Mouse (Mus musculus): ENCODE results near the gene Nfib. TPM values are rescaled to one million over a fixed set of nuclear protein-coding genes. Genes with fewer than 3 reads are reported as not detected.

Gene Nfib
- polyA plus RNA-seq, 1 experiment = 69.3 TPM

- DNase-seq (ENCODE audit: low read depth) = no peak
- no peak for TF ChIP-seq POLR2A (IDR thresholded peaks at IDR 0.05; ENCODE audit: borderline replicate concordance, extremely low read depth, insufficient read depth, insufficient read length, poor library complexity, severe bottlenecking)
- no peak for TF ChIP-seq CTCF (IDR thresholded peaks at IDR 0.05; ENCODE audit: borderline replicate concordance, extremely low read depth, insufficient read depth, insufficient read length)
These were observed 384.5 kb downstream of the Nfib start for GRCm38 (mm10) chr4:82321008-82321407.

DNA sequence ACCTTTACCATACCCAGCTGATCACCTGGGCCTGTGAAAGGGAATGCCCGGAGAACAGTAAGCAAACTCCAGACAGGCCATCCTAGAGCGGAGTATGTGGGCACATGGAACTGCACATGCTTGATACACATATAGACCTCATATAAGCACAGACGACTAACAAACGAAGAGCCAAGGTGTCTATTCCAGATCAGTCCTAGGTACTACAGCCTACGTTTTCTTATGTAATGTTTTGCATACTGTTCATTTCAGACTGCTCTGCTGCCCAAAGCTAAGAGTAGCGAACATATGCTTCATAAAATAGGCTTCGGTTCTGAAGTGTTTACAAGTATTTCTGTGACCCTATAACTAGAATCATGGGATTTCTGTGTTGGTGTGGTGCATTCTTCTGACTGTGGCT lies 386.2 kb downstream of the Nfib start:
- DNase-seq (ENCODE audit: low read depth) = no peak
- no peak for TF ChIP-seq POLR2A (IDR thresholded peaks at IDR 0.05; ENCODE audit: borderline replicate concordance, extremely low read depth, insufficient read depth, insufficient read length, poor library complexity, severe bottlenecking)
- TF ChIP-seq CTCF (IDR thresholded peaks at IDR 0.05; ENCODE audit: borderline replicate concordance, extremely low read depth, insufficient read depth, insufficient read length) = no peak

DNA sequence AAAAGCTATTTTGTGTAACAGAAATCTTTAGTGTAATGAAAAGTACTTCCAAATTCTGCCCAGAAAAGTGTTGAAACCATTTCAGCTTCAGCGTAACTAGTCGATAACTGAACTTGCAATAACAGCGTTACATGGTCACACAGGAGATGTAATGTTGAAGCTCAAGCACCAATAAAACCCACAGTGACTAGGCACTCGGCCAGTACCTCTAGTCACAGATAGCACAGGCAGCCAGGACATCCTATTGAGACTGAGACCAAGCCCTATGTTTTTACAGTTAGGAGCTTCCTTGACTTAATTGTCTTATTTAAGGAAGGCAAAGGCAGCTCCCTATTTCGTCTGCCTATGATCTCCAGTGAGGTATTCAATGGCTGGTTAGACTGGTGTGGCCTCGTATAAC lies 389.4 kb downstream of the Nfib start:
- TF ChIP-seq CTCF (IDR thresholded peaks at IDR 0.05; ENCODE audit: borderline replicate concordance, extremely low read depth, insufficient read depth, insufficient read length) (no peak), POLR2A (IDR thresholded peaks at IDR 0.05; ENCODE audit: borderline replicate concordance, extremely low read depth, insufficient read depth, insufficient read length, poor library complexity, severe bottlenecking) (no peak)

GRCm38 (mm10) chr4:82315710-82316109 lies 389.8 kb downstream of the Nfib start:
- TF ChIP-seq POLR2A (IDR thresholded peaks at IDR 0.05; ENCODE audit: borderline replicate concordance, extremely low read depth, insufficient read depth, insufficient read length, poor library complexity, severe bottlenecking) = no peak
- no peak for TF ChIP-seq CTCF (IDR thresholded peaks at IDR 0.05; ENCODE audit: borderline replicate concordance, extremely low read depth, insufficient read depth, insufficient read length)

More for the DNA sequence above, 389.4 kb downstream of the Nfib start:
- DNase-seq (ENCODE audit: low read depth) = no peak

GRCm38 (mm10) chr4:82310924-82311734 lies 394.4 kb downstream of the Nfib start:
- no peak for DNase-seq (ENCODE audit: low read depth)
- TF ChIP-seq CTCF (IDR thresholded peaks at IDR 0.05; ENCODE audit: borderline replicate concordance, extremely low read depth, insufficient read depth, insufficient read length) = no peak
- no peak for TF ChIP-seq POLR2A (IDR thresholded peaks at IDR 0.05; ENCODE audit: borderline replicate concordance, extremely low read depth, insufficient read depth, insufficient read length, poor library complexity, severe bottlenecking)

More at GRCm38 (mm10) chr4:82315710-82316109, 389.8 kb downstream of the Nfib start:
- DNase-seq (ENCODE audit: low read depth) = no peak

- no peak for TF ChIP-seq CTCF (IDR thresholded peaks at IDR 0.05; ENCODE audit: borderline replicate concordance, extremely low read depth, insufficient read depth, insufficient read length)
- TF ChIP-seq POLR2A (IDR thresholded peaks at IDR 0.05; ENCODE audit: borderline replicate concordance, extremely low read depth, insufficient read depth, insufficient read length, poor library complexity, severe bottlenecking) = no peak
- DNase-seq (ENCODE audit: low read depth) = no peak
These were observed 399.5 kb downstream of the Nfib start for GRCm38 (mm10) chr4:82306045-82306444.

GRCm38 (mm10) chr4:82304148-82304871 lies 401.2 kb downstream of the Nfib start:
- DNase-seq (ENCODE audit: low read depth) = peak; percentile 95
- no peak for TF ChIP-seq CTCF (IDR thresholded peaks at IDR 0.05; ENCODE audit: borderline replicate concordance, extremely low read depth, insufficient read depth, insufficient read length)
- TF ChIP-seq POLR2A (IDR thresholded peaks at IDR 0.05; ENCODE audit: borderline replicate concordance, extremely low read depth, insufficient read depth, insufficient read length, poor library complexity, severe bottlenecking) = no peak

- no peak for TF ChIP-seq POLR2A (IDR thresholded peaks at IDR 0.05; ENCODE audit: borderline replicate concordance, extremely low read depth, insufficient read depth, insufficient read length, poor library complexity, severe bottlenecking)
- no peak for TF ChIP-seq CTCF (IDR thresholded peaks at IDR 0.05; ENCODE audit: borderline replicate concordance, extremely low read depth, insufficient read depth, insufficient read length)
- DNase-seq (ENCODE audit: low read depth) = peak; percentile 66
These were observed 402.1 kb downstream of the Nfib start for GRCm38 (mm10) chr4:82303362-82303900.

GRCm38 (mm10) chr4:82302901-82303300 lies 402.6 kb downstream of the Nfib start:
- no peak for TF ChIP-seq CTCF (IDR thresholded peaks at IDR 0.05; ENCODE audit: borderline replicate concordance, extremely low read depth, insufficient read depth, insufficient read length)
- no peak for TF ChIP-seq POLR2A (IDR thresholded peaks at IDR 0.05; ENCODE audit: borderline replicate concordance, extremely low read depth, insufficient read depth, insufficient read length, poor library complexity, severe bottlenecking)

DNA sequence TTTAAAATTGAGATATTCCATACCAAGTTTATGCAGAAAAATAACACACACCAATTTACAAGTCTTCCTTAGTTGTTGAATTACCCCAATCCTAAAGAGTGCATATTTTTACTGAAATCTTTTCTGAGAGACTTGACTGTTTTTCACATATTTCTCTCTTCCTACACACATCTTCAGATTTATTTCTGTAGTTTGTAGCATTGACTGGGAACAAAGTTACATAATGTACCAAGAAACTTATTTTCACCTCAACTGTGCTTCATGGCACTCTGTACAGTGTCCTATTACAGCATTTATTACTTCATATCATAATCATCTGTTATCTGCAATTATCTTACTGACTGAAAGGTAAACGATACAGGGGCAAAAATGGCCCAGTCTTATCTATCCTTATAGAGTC lies 406.9 kb downstream of the Nfib start:
- DNase-seq (ENCODE audit: low read depth) = no peak
- no peak for TF ChIP-seq CTCF (IDR thresholded peaks at IDR 0.05; ENCODE audit: borderline replicate concordance, extremely low read depth, insufficient read depth, insufficient read length)
- no peak for TF ChIP-seq POLR2A (IDR thresholded peaks at IDR 0.05; ENCODE audit: borderline replicate concordance, extremely low read depth, insufficient read depth, insufficient read length, poor library complexity, severe bottlenecking)

More at GRCm38 (mm10) chr4:82302901-82303300, 402.6 kb downstream of the Nfib start:
- DNase-seq (ENCODE audit: low read depth) = no peak

- no peak for DNase-seq (ENCODE audit: low read depth)
These were observed 408.0 kb downstream of the Nfib start for GRCm38 (mm10) chr4:82297562-82297961.

More at GRCm38 (mm10) chr4:82297562-82297961, 408.0 kb downstream of the Nfib start:
- TF ChIP-seq POLR2A (IDR thresholded peaks at IDR 0.05; ENCODE audit: borderline replicate concordance, extremely low read depth, insufficient read depth, insufficient read length, poor library complexity, severe bottlenecking) (no peak), CTCF (IDR thresholded peaks at IDR 0.05; ENCODE audit: borderline replicate concordance, extremely low read depth, insufficient read depth, insufficient read length) (no peak)
